Mouse (Mus musculus) brain, embryonic 14.5 days (tissue): ENCODE measurements at regions not wholly inside any gene's neighbourhood (a gene's known extent, or its start where the extent isn't known, plus 50 kb on each side); places are given as distances from the start of the nearest gene placed in this dataset.

ENCODE experiments used
- CTCF ChIP-seq: fragments of 200-500 bp; IDR thresholded peaks from 2 replicates; pipeline ENCODE4 v1.5.1; 2012; ENCODE audit warnings: inconsistent platforms, mild to moderate bottlenecking, moderate library complexity, borderline replicate concordance; ENCODE audit not compliant: insufficient read depth, insufficient read length; ENCODE audit errors: extremely low read depth
- POLR2A ChIP-seq: fragments of 200-500 bp; IDR thresholded peaks from 2 replicates; pipeline ENCODE4 v1.6.1; 2012; ENCODE audit warnings: mild to moderate bottlenecking, inconsistent platforms, borderline replicate concordance; ENCODE audit not compliant: poor library complexity, insufficient read depth, insufficient read length, severe bottlenecking; ENCODE audit errors: extremely low read depth

DNA sequence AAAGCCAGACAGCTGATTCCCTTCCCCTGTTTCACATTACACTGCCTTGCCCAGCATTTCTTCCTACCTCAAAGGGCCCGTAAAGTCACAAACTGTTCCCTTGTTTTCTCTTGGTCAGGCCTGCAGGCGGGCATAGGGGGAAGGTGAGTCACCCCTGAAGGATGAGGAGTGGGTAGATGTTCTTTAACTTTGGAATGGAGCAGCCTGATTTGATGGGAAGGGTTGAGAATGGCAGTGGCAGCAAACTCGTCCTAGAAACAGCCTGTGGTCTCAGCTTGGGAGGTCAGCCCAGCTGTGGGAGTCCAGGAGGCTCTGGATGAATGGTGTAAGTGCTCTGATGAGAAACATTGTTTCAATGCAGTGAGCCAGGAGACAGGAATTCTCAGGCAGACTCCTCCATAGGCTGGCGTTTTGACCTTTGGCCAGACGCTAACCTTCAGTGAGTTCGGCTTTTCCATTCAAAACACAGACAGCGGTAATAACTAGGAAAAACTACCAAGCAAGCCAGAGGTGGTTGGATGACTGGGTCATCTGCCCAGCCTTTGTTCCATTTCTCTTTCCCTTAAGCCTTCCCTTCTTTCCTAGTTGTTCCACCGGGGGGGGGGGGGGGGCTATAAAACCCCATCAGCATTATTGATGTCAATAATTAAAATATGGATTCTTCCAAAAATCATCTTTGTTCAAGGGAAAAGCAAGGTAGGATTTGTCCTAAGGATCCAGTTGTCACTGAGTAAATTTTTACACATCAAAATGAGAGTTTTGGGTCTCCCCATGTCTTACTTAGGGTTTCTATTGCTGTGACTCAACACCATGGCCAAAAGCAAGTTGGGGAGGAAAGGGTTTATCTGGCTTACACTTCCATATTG lies 109.4 kb upstream of the Cpm start:
- TF ChIP-seq POLR2A, result no peak
- no peak for TF ChIP-seq CTCF
